Mouse (Mus musculus) kidney, adult 9 months (tissue): ENCODE measurements at regions not wholly inside any gene's neighbourhood (a gene's known extent, or its start where the extent isn't known, plus 50 kb on each side); places are given as distances from the start of the nearest gene placed in this dataset.
"Not testable (repeated sequence)": the region's sequence is repeated elsewhere in the genome, so short reads cannot be mapped to it uniquely, and the experiment has no call there.

Experiments
- DNase-seq: peaks from one replicate; pipeline ENCODE4 v3.0.0; 2022

DNA sequence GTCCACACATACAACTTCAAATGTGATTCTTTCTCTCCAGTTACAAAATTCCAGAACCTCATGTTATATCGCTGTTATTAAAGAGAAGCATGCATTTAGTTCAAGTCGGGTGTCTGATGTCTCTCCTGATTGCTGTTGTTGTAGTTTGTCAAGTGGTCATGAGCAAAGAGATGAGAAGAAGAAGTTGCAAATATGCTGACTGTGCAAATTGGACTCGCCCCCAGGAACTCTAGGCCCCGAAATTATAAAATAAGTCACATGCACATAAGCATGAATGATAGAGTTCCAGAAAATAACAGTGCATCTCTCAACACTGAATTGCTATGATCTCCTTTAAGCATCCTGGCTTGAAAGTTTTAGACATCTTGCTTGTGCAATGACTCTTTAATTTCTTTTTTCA is 53.3 kb downstream of the Kif2b start:
- no peak for DNase-seq

DNA sequence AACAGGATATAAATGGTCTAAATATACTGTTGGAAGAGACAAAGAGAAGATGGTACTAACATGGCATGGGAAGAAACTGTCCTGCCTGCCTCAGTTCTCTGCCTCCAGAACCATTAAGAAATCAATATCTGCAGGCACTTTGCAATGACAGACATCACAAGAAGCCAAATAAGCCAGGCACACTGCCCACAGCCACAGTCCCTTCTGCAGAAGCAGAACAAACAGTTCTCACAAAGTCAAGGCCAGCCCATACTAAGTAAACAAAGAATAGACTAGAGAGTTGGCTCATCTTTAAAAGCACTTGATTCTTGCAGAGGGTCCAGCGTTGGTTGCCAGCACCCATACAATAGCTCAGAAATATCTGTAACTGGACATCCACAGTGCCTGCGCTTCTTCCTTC is 98.1 kb downstream of the Kif2b start:
- DNase-seq: no peak

GRCm38 (mm10) chr11:91463578-91464401 is 113.6 kb downstream of the Kif2b start:
- no peak for DNase-seq

DNA sequence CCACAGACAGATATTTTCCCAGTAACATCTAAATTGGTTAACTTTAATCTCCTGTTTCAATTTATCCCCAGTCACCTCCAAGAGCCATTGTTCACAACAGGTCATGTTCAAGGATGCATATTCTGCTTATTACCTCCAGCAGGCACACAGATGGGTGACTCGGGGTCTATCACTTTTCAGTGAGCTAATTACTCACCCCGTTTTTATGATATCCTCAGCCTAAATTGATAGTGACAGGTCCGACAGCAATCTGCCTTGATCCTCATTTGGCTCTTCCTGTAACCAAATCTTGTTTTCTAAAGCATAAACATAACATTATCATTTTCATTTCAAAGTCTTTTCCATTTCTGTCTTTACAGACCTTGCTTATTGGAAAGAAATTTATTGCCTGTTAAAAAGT is 115.4 kb downstream of the Kif2b start:
- no peak for DNase-seq

DNA sequence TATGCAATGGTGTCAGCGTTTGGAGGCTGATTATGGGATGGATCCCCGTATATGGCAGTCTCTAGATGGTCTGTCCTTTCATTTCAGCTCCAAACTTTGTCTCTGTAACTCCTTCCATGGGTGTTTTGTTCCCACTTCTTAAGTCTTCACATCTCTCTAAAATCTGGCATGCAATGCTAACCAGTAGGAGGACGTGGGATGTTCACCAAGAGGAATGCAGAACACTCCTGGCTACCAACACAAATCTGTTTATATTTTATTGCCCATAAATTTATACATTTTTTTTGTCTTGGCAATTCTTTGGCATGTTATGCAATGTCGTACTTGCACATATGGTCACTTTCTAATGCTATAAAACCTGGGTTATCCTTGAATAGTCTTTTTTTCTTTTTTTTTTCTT is 135.0 kb downstream of the Kif2b start:
- DNase-seq: no peak

GRCm38 (mm10) chr11:91432195-91432594 is 145.2 kb downstream of the Kif2b start:
- DNase-seq: no peak

DNA sequence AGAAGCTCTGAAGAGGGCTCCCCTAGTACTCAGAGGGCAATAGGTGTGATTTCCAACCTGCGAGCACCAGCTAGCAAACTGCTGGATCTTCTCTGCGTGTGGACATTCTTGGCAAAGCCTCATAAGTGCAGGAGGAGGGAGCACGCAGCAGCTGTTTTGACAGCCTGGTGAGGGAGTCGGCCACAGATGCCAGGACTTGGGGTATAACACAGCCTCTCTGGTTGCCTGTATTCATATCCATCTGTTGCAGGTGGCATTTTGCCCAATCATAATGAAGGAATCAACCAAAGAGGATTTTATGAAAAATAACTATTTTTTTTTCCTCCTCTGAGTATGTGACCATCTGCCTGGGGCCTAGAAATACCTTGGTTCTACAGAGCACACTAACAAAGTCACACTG is 150.6 kb downstream of the Kif2b start:
- DNase-seq: no peak

GRCm38 (mm10) chr11:91387172-91387571 is 190.2 kb downstream of the Kif2b start:
- DNase-seq: peak; percentile 2

DNA sequence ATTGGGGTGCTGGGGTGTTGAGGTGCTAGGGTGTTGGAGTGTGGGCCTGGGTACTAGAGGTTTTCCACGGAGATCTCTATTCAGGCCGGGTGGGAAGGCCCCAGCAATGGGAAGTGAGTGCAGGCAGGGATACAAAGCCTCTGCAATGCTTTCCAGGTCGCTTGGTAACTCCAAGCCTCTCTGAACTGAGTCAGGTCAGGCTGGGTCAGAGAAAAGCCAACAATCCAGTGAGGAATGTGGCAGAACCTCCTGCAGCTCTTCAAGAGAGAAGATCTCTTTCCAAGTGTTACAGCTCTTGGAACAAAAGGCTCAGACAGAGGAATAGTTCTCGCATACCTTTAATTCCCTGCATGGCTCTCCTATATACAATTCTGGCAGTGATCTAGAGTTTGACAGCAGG is 220.3 kb downstream of the Kif2b start:
- DNase-seq: no peak

GRCm38 (mm10) chr11:91342629-91343028 is 234.7 kb downstream of the Kif2b start:
- no peak for DNase-seq

- DNase-seq: no peak
Measured at GRCm38 (mm10) chr11:91333056-91333455, 244.3 kb downstream of the Kif2b start.

GRCm38 (mm10) chr11:91327543-91327942 is 249.8 kb downstream of the Kif2b start:
- DNase-seq: no peak

GRCm38 (mm10) chr11:91310212-91310742 is 267.1 kb downstream of the Kif2b start:
- DNase-seq: no peak

DNA sequence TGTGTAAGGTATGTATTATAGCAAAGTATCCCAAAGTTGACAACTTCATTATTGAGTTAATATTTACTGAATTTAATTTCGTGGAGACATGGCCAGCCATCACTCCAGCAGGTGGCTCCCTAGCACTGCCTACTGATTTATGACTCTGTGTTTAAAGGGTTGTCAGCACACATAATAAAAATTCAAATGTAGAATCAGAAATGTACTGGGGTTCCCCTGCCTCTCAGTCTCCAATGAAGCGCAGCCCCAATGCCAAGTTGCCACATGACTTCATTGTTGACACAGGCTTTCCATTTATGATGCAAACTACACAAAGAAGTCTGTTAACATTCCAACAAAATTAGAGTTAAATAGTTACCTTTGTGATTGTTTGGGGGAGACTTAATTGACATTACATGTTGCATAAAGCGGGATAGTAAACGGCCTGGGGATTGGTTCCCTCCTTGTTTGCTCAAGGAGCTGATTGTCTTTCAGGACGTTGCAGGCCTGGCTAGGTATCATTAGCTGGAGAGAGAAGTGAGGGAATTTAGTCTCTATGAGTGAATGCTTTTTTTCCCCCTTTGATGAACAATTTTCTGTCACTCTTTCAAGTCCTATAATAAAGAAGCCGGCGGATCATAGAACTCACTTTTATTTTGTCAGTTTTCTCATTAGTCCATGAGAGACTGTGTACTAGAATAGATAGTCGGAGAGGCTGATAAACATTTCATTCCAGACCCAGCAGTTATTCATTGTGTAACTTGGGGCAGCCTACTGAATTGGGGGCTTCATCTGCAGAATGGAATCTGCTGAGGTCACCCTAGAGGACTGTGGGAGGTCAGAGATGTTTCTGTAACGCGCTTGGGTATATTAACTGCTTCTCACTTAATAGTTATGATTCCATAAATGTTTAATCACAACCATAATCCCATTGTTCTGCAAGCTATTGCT is 287.9 kb downstream of the Kif2b start:
- DNase-seq: peak; percentile 19

DNA sequence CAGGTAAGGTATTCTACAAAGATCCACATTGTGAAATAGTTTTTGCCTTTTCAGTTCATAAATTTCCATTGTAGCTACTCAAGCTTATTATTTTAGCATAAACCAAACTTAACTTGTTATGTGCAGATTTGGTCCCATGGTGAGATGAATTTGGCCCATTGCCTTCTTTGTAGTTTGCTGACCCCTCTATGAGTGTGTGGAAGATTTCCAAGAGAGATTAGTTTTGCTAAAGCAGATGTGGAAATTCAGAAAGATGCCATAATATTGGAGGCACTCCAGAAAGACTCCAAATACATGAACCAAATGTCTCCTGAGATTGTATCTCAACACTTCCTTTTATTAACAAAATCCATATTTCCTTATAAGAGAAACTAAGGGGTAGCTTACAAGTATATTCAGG is 291.0 kb downstream of the Kif2b start:
- no peak for DNase-seq

DNA sequence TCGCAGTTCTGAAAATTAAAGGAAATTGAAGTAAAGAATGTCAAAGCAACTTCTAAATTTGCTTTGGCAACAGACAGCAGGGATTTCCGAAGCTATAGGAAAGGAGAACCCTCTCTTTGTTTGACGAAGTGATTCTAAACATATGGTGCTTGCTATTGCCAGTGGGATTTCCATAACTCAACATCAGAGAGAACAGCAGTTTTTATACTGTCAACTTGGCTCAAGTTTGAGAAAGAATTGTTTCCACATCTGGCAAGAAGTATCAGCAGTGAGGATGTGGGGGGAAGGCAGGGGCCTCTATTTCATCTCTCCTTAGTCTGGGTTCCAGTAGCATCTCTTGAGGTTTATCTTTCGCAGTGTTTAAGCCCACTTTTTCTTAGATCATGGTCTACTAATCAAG is 315.1 kb downstream of the Kif2b start:
- DNase-seq: no peak

DNA sequence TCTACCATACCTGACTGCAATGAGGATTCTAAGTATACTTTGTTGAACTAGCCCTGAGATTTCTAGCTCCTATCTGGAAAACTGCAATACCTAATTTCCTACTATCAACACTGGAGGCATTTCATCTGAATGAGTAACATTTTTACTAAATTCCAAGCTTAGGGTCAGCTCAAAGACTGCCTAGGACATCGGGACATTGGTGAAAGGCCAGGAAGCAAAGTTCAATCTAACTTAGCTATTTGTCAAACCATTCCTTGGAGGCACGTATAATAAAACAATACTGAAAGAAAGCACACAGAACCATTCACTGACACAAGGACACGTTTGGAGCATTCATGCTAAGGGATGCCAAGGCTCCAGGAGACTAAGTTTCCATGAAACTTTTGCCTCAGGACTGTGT is 335.3 kb downstream of the Kif2b start:
- peak; percentile 70 for DNase-seq

GRCm38 (mm10) chr11:91216158-91216557 is 361.2 kb downstream of the Kif2b start:
- DNase-seq: no peak

DNA sequence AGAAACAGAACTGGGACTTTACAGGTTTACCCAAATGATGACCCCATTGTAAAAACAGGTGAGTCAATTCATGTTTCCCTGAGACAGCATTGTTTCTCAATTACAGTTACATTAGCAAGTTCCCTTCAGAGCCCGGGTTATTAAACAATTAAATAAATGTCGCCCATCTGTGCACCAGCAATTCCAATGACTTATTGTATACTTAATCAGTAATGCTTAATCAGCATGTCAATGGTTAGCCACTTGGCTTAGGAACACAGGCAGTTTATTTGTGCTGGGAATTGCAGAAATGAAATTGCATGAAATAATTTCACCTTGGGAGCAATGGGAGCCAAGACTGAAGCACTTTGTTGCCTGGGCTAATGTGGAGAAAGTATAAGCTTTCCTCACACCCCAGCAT is 364.3 kb downstream of the Kif2b start:
- DNase-seq: no peak

DNA sequence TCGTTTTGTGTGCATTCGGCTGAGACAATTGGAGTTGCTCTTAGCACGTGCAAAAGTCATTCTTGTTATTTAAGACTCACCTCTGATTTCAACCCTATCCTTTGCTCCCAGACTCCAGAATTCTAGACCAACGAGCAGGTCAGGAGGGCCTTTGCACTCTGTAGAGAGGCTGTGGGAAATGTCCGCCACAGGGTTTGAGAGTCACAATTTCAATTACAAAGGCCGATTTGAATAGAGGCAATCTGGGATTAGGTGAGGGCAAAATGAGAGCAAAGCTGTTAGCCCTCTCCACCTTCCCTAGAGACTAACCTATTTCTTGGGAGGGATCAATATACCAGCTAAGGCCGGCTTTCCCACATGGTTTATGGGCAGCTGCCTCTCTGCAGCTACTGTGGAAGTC is 370.9 kb downstream of the Kif2b start:
- peak; percentile 60 for DNase-seq

DNA sequence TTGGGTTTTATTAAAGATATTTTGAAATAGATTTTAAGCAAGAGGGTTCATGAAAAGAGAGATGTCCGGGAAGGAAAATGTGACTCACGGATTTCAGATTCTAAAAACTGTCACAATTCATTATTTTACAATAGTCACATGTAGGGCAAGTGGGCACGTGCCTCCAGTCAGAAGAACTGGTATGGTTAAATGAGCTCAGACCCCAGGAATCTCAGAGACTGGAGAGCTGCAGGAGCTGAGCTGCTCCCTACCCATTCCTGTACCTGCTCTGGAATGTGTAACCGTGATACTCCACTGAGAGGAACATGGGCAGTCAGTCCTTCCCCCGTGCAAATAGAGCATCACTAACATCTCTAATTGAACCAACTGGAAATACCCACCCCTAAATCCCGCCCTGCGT is 372.9 kb downstream of the Kif2b start:
- no peak for DNase-seq

GRCm38 (mm10) chr11:91196841-91197240 is 380.5 kb downstream of the Kif2b start:
- no peak for DNase-seq

DNA sequence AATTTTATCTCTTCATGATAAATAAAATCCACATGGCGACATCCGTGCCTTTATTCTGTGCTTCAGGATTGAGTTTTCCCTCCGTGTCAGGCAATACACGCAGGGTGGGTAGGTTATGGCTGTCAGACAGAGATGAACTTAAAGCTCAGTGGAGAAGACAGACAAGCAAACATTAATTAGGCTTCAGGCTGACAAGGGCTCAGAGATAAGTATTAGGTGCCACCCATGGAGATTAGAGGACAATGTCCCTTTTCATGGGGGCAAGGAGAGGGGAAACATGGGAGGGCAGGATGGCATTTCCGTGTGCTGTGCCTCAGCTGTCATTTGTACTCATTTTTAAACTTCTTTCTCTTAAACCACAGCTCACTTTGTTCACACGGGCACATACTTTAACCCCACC is 381.0 kb downstream of the Kif2b start:
- DNase-seq: no peak

DNA sequence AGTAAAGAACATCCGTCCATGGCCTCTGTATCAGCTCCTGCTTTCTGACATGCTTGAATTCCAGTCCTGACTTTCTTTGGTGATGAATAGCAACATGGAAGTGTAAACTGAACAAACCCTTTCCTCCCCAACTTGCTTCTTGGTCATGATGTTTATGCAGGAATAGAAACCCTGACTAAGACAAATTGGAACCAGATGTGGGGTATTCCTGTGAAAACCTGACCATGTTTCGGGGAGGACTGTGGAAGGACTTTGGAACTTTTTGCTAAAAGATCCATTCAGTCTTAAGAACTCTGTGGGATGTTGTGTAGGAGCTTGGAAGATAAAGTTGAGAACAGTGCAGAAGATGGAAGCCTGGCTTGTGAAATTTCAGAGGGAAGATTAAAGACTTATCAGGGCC is 410.0 kb downstream of the Kif2b start:
- DNase-seq: not testable (repeated sequence)
